Mouse (Mus musculus) MEL (cell line): ENCODE measurements around the gene Fam53b.

Source experiments
- BHLHE40 ChIP-seq: IDR thresholded peaks from 2 replicates; pipeline ENCODE4 v1.6.1; 2012; ENCODE audit warnings: low read depth, mild to moderate bottlenecking, inconsistent platforms, low read length, improper control_type of control experiment, borderline replicate concordance
- CHD1 ChIP-seq: IDR thresholded peaks from 2 replicates; pipeline ENCODE4 v1.6.1; 2012; ENCODE audit warnings: low read depth, mild to moderate bottlenecking, inconsistent platforms, low read length, improper control_type of control experiment
- CTCF ChIP-seq, 3 experiments: IDR thresholded peaks in 2 of 3; conservative IDR thresholded peaks in 1 of 3; 2 replicates each; pipeline ENCODE4 v1.5.1; 2011 to 2012; ENCODE audit warnings: low read length in 3 of 3, low read depth in 2 of 3, mild to moderate bottlenecking in 2 of 3, improper control_type of control experiment in 1 of 3, inconsistent platforms in 1 of 3, mixed read lengths in 1 of 3, moderate library complexity in 1 of 3; ENCODE audit not compliant: control insufficient read depth in 1 of 3, insufficient read depth in 1 of 3, poor library complexity in 1 of 3, severe bottlenecking in 1 of 3
- GATA1 ChIP-seq: IDR thresholded peaks from 2 replicates; pipeline ENCODE4 v1.6.1; 2011; ENCODE audit warnings: low read depth, low read length, improper control_type of control experiment
- POLR2A ChIP-seq, 2 experiments: IDR thresholded peaks; 2 replicates each; pipeline ENCODE4 v1.6.1; 2011 to 2012; ENCODE audit warnings: low read length in 2 of 2, mild to moderate bottlenecking in 2 of 2, control low read depth in 1 of 2, improper control_type of control experiment in 1 of 2, low read depth in 1 of 2, moderate library complexity in 1 of 2; ENCODE audit not compliant: control insufficient read depth in 1 of 2, insufficient read depth in 1 of 2, poor library complexity in 1 of 2
- RCOR1 ChIP-seq: IDR thresholded peaks from 2 replicates; pipeline ENCODE4 v1.6.1; 2012; ENCODE audit warnings: low read depth, mild to moderate bottlenecking, inconsistent platforms, low read length, improper control_type of control experiment
- TBP ChIP-seq: IDR thresholded peaks from 2 replicates; pipeline ENCODE4 v1.8.0; 2011; ENCODE audit warnings: low read depth, low read length, improper control_type of control experiment

DNA sequence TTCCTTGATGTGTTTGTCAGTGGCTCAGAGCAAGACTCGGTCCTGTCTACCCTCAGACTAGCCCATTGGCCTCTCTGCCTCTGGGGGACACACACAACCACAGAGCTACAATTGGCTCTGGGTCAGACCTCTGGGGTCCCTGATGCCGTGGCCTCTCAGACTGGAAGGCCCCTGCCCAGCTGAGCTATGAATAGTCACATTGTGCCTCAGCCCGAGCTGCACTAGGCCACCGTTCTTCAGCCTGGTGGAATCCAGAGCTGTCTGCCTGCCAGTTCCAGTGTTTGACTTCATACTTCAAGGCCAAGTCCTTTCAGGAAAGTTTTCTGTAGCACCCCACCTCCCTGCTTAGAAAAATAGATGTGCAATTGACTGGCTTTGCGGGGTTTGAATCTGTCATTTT is 125.0 kb downstream of the Fam53b start:
- TF ChIP-seq CTCF (IDR thresholded peaks at IDR 0.05 in 2 of 3, conservative IDR thresholded peaks at IDR 0.05 in 1 of 3; ENCODE audit: control insufficient read depth in 1 of 3, insufficient read depth in 1 of 3, low read depth in 2 of 3, low read length in 3 of 3, poor library complexity in 1 of 3, severe bottlenecking in 1 of 3) (no peak), POLR2A (IDR thresholded peaks at IDR 0.05; ENCODE audit: control insufficient read depth in 1 of 2, insufficient read depth in 1 of 2, low read depth in 1 of 2, low read length in 2 of 2, poor library complexity in 1 of 2) (no peak), CHD1 (no peak), BHLHE40 (no peak), RCOR1 (no peak), GATA1 (no peak), TBP (no peak)
